Mouse (Mus musculus) forebrain, embryonic 14.5 days (tissue): Measurements from ENCODE around the gene Tcte2. TPM values are rescaled to one million over a fixed set of nuclear protein-coding genes. Genes with fewer than 3 reads are reported as not detected.
A peak's percentile ranks its signal among the peaks of the same experiment; 100 is the strongest.

Experiments used
- ATAC-seq: fragments of 200-750 bp; cut with Nextera tagmentation; 2 replicates; pipeline ENCODE4 v1.8.0; 2017; ENCODE audit warnings: mild to moderate bottlenecking, moderate library complexity
- DNase-seq: peaks from one replicate; pipeline ENCODE4 v3.0.0-alpha.2; 2015; ENCODE audit warnings: low spot score
- H3K27ac ChIP-seq: fragments of 300-500 bp; sonication (generic); 2 replicates; pipeline ENCODE4 v1.5.1; 2014; ENCODE audit warnings: low read depth, mild to moderate bottlenecking, control low read depth, low read length, moderate library complexity
- H3K27me3 ChIP-seq: fragments of 300-500 bp; sonication (generic); replicated peaks from 2 replicates; pipeline ENCODE4 v1.6.1; 2014; ENCODE audit warnings: low read length, control low read depth, mixed read lengths; ENCODE audit not compliant: control insufficient read depth, insufficient read depth
- H3K36me3 ChIP-seq: fragments of 300-500 bp; sonication (generic); 2 replicates; pipeline ENCODE4 v1.6.1; 2014; ENCODE audit warnings: low read length, control low read depth; ENCODE audit not compliant: control insufficient read depth, insufficient read depth
- H3K4me1 ChIP-seq: fragments of 300-500 bp; sonication (generic); 2 replicates; pipeline ENCODE4 v1.6.1; 2014; ENCODE audit warnings: antibody characterized with exemption, low read length, control low read depth; ENCODE audit not compliant: control insufficient read depth, insufficient read depth
- H3K4me2 ChIP-seq: fragments of 300-500 bp; sonication (generic); 2 replicates; pipeline ENCODE4 v1.6.1; 2014; ENCODE audit warnings: mild to moderate bottlenecking, control low read depth, low read length
- H3K4me3 ChIP-seq: fragments of 300-500 bp; sonication (generic); 2 replicates; pipeline ENCODE4 v1.5.1; 2014; ENCODE audit warnings: low read depth, low read length, control low read depth
- H3K9ac ChIP-seq: fragments of 300-500 bp; sonication (generic); 2 replicates; pipeline ENCODE4 v1.6.1; 2014; ENCODE audit warnings: mild to moderate bottlenecking, low read length, control low read depth, moderate library complexity
- H3K9me3 ChIP-seq: fragments of 300-500 bp; sonication (generic); replicated peaks from 2 replicates; pipeline ENCODE4 v1.6.1; 2016; ENCODE audit warnings: low read length, control low read depth, mixed read lengths; ENCODE audit not compliant: control insufficient read depth
- WGBS: fragments of 180-500 bp; shearing (Covaris S2); extraction: QIAGEN DNeasy Blood & Tissue Kit; methylation state at CpG from one replicate; pipeline ENCODE4 v1.1.7; 2014; 5-methylcytosine and 5-hydroxymethylcytosine counted together
- polyA plus RNA-seq: library from polyadenylated mRNA; unstranded; fragments of >200 nt; fragmentation: Nextera tagmentation; extraction: Ambion mirVana; gene quantifications from 2 replicates; pipeline ENCODE4 v1.2.1, GENCODE M21; 2014

The Tcte2 gene
- polyA plus RNA-seq, 1 experiment from 2014 or later, result 16.9 TPM

DNA sequence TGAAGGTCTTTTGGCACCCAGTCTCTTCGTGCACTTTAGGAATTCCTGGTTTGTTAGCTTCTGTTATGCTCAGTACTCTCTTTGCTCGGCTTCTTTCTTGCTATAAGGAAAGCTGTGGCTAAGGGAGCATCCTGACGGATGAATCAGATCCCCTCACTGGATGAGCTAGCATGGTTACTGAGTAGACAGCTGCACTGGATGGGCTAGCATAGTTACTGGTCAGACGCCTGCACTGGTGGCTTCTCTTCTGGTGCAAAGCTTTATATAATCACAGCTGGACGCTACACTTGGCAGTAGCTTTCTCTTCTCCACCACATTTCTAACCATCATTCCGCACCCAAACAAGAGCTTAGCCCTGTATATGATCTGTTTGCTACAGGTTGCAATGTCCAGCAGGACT lies 6.7 kb downstream of the Tcte2 start:
- H3K9ac ChIP-seq, result no peak overlapping the region
- no peak overlapping the region for H3K4me3 ChIP-seq
- H3K36me3 ChIP-seq, result no peaks in the 10 kb centered on the region
- no peak overlapping the region for H3K27ac ChIP-seq
- H3K4me2 ChIP-seq, result no peak overlapping the region
- DNase-seq (no peak), ATAC-seq (no peak)
- H3K27me3 ChIP-seq, result no peaks in the 10 kb centered on the region
- H3K9me3 ChIP-seq, result no peaks in the 10 kb centered on the region
- WGBS, result 81% methylated on average over 6 of the region's 6 CpGs
- peaks cover 9% of the 10 kb centered on the region for H3K4me1 ChIP-seq

DNA sequence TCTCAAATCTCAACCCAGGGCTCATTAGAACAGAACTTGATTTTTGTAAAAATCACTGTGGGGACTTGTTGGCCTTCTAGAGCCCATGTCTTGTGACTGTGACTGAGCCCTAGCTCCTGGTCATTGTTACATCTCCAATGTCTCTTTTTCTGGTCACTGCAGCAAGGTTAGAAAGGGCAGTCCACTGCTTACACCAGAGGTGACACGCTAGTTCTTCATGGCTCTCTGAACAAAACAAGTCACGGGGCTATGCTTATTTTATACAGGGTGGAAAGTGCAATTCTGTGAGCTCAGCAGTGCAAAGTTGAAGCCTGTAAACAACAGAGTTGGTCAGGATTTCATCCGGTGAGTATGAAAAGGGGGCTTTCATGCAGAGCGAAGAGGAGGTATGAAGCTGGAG lies 7.7 kb downstream of the Tcte2 start:
- no peaks in the 10 kb centered on the region for H3K9me3 ChIP-seq
- H3K9ac ChIP-seq, result no peak overlapping the region
- ATAC-seq, result no peak
- H3K27ac ChIP-seq, result no peak overlapping the region
- H3K36me3 ChIP-seq, result no peaks in the 10 kb centered on the region
- H3K4me3 ChIP-seq, result no peak overlapping the region
- no peak for DNase-seq
- H3K27me3 ChIP-seq, result no peaks in the 10 kb centered on the region
- WGBS, result 84% methylated on average over 4 of the region's 4 CpGs
- no peak overlapping the region for H3K4me2 ChIP-seq
- H3K4me1 ChIP-seq, result peaks cover 8% of the 10 kb centered on the region

DNA sequence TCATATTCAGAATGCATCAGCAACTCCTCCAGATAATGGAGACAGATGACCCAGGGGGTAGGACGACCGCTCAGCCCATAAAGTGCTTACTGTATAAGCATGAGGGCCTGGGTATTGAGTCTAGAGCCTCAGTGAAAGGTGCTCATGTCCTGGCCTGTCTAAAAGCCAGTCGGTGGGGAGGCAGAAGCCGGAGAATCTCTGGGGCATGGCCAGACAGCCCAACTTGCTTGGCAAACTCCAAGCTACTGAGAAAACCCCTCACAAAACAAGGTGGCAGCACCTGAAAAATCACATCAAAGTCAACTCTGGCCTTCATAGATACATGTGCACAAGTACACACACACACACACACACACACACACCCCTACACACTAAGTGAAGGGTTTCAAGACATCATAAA lies 12.6 kb downstream of the Tcte2 start:
- H3K27me3 ChIP-seq, result no peaks in the 10 kb centered on the region
- no peaks in the 10 kb centered on the region for H3K36me3 ChIP-seq
- 94% methylated on average over 4 of the region's 4 CpGs for WGBS
- H3K4me2 ChIP-seq, result no peak overlapping the region
- DNase-seq (no peak), ATAC-seq (no peak)
- no peak overlapping the region for H3K27ac ChIP-seq
- no peak overlapping the region for H3K4me3 ChIP-seq
- no peaks in the 10 kb centered on the region for H3K9me3 ChIP-seq
- H3K4me1 ChIP-seq, result peaks cover 10% of the 10 kb centered on the region; the same call in 1 of the 2 replicates
- no peak overlapping the region for H3K9ac ChIP-seq

DNA sequence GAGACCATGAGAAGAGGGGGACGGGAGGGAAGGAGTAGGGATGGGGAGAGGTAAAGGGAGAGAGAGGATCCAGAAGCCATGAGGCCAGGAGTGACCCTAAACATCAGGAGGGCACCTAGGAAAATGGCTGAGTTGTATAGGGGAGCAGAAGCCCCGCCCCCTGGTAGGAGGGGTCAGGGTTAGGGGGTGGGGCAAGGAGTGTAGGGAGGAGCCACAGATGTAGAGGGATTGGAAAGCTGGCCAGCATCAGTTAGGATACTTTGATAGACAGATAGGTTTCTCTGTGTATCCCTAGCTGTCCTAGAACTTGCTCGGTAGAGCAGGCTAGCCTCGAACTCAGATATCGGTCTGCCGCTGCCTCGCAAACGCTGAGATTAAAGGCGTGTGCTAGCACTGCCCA lies 13.9 kb downstream of the Tcte2 start:
- Histone ChIP-seq H3K4me2 (no peak overlapping the region), H3K36me3 (no peaks in the 10 kb centered on the region), H3K9ac (no peak overlapping the region), H3K27me3 (no peaks in the 10 kb centered on the region), H3K4me3 (no peak overlapping the region), H3K9me3 (no peaks in the 10 kb centered on the region), H3K27ac (no peak overlapping the region), H3K4me1 (peaks cover 13% of the 10 kb centered on the region; the same call in 1 of the 2 replicates)
- no peak for ATAC-seq
- 87% methylated on average over 9 of the region's 9 CpGs for WGBS
- no peak for DNase-seq

DNA sequence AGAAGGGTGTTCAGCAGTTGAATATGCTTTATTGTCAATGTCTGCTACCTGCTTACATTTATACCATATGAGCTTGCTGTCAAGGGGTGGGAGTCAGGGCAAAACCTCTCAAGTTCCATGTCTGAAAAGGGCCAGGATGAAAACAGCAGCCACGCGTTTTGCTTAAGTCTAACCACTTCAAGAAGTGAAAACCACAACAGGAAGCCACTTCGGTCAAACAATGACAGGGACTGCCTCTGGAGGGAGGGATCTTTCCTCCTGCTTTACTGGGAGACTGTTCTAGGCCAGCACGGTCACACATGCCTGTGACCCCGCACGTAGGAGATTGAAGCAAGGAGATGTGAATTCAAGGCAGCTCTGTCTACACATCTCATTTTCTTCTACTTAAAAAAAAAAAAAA lies 15.3 kb downstream of the Tcte2 start:
- no peak for ATAC-seq
- Histone ChIP-seq H3K4me1 (peaks cover 13% of the 10 kb centered on the region; the same call in 1 of the 2 replicates), H3K9me3 (no peaks in the 10 kb centered on the region), H3K27me3 (no peaks in the 10 kb centered on the region), H3K4me3 (no peak overlapping the region), H3K36me3 (no peaks in the 10 kb centered on the region), H3K4me2 (no peak overlapping the region), H3K9ac (no peak overlapping the region), H3K27ac (no peak overlapping the region)
- 72% methylated on average over 6 of the region's 6 CpGs for WGBS
- DNase-seq, result no peak

DNA sequence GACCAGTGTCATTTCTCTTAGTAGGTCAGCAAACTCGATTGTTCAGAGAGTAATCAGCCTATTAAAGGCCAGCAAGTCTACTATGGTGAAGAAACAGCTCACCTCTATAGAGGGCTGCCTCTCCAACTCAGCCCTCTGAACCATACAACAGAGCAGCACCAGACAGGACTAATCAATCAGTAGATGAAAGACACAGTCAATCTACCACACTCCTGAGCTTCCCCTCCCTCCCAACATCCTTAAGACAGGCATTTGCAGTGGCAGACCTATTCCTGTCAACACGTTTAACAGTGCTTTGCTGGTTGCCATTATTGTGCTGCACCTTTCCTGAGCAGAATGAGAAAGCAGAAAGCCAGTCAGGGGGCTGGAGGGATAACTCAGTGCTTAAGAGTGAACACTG lies 16.3 kb downstream of the Tcte2 start:
- peak; percentile 45 for DNase-seq
- H3K9ac ChIP-seq, result no peak overlapping the region
- H3K9me3 ChIP-seq, result no peaks in the 10 kb centered on the region
- no peaks in the 10 kb centered on the region for H3K36me3 ChIP-seq
- H3K4me2 ChIP-seq, result no peak overlapping the region
- H3K27me3 ChIP-seq, result no peaks in the 10 kb centered on the region
- ATAC-seq, result peak; percentile 65; the same call in 1 of the 2 replicates
- peaks cover 13% of the 10 kb centered on the region; the same call in 1 of the 2 replicates for H3K4me1 ChIP-seq
- 46% methylated on average over 2 of the region's 2 CpGs for WGBS
- H3K27ac ChIP-seq, result no peak overlapping the region
- H3K4me3 ChIP-seq, result no peak overlapping the region

DNA sequence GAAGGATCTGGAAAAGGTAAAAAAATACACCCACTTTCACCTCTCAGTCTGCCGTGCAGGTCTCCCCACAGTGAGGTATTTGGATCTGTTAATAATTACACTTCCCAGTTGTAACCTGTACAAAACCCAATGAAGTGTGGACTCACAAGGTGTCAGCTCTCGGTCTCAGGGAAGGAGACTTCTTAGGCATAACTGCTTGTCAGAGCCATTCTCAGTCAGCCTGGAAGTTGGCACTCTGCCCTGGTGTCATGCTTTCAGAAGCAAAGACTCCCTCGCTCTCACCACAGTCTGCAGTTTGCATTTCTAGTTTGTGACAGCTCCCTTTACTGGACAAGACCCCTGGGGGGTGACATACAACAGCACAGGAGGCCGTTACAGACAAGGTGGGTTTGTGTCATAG lies 16.8 kb downstream of the Tcte2 start:
- no peak overlapping the region for H3K4me3 ChIP-seq
- WGBS, result 37% methylated on average over 4 of the region's 4 CpGs
- H3K27ac ChIP-seq, result no peak overlapping the region
- peaks cover 13% of the 10 kb centered on the region; the same call in 1 of the 2 replicates for H3K4me1 ChIP-seq
- H3K4me2 ChIP-seq, result no peak overlapping the region
- H3K36me3 ChIP-seq, result no peaks in the 10 kb centered on the region
- DNase-seq, result peak; percentile 71
- no peaks in the 10 kb centered on the region for H3K27me3 ChIP-seq
- H3K9me3 ChIP-seq, result no peaks in the 10 kb centered on the region
- ATAC-seq, result peak; percentile 38; the same call in 1 of the 2 replicates
- H3K9ac ChIP-seq, result no peak overlapping the region

DNA sequence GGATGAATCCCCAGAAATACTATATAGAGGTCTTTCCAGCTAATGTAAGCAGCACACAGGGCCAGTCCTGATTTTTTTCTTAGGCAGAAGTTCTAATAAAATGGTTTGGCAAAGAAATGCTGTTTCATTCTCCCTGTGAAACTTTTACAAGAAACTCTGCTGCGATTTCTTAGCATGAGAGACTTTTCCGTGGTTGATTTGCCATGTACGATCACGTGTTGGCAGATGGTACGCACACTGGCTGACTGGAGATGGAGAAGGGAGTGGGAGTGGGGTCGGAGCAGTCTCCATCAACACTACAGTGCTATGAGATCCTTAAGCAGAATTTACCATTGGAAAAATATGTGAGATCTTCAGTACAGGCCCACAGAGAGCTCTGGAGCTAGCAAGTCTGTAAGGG lies 17.4 kb downstream of the Tcte2 start:
- Histone ChIP-seq H3K9me3 (no peaks in the 10 kb centered on the region), H3K27me3 (no peaks in the 10 kb centered on the region), H3K4me3 (no peak overlapping the region), H3K4me1 (peaks cover 13% of the 10 kb centered on the region; the same call in 1 of the 2 replicates), H3K9ac (no peak overlapping the region), H3K4me2 (no peak overlapping the region), H3K27ac (no peak overlapping the region), H3K36me3 (no peaks in the 10 kb centered on the region)
- DNase-seq (no peak), ATAC-seq (no peak)
- WGBS, result 76% methylated on average over 6 of the region's 6 CpGs

DNA sequence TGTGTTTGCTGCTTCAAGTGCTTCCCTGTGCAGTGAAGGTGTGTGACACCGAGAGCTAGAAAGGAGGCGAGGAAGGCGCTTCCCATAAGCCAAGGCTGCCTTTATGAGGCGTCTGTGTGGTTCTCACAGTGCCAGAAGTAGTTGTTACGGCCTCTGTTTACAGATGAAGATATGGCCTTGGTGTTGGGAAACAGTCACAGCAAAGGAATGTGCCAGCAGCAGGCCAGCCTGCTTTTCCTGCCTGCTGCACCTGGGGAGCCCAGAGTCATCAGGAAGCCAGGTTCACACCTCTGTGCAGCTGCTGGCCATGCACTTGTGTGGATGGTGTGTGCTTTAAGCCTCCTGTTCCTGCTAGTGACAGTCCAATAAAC lies 17.9 kb downstream of the Tcte2 start:
- Histone ChIP-seq H3K4me1 (peaks cover 13% of the 10 kb centered on the region; the same call in 1 of the 2 replicates), H3K4me2 (no peak overlapping the region), H3K4me3 (no peak overlapping the region), H3K27me3 (no peaks in the 10 kb centered on the region), H3K36me3 (no peaks in the 10 kb centered on the region), H3K9me3 (no peaks in the 10 kb centered on the region), H3K9ac (no peak overlapping the region), H3K27ac (no peak overlapping the region)
- DNase-seq, result no peak
- 58% methylated on average over 5 of the region's 5 CpGs for WGBS
- ATAC-seq, result no peak
